Mouse (Mus musculus) kidney, postnatal 25 days (tissue): ENCODE measurements at regions not wholly inside any gene's neighbourhood (a gene's known extent, or its start where the extent isn't known, plus 50 kb on each side); places are given as distances from the start of the nearest gene placed in this dataset.

Experiments used
- DNase-seq, 2 experiments: peaks; one replicate each; pipeline ENCODE4 v3.0.0; 2021; ENCODE audit warnings: mixed read lengths in 2 of 2

- DNase-seq = no peak
Observed at GRCm38 (mm10) chr15:13765411-13765810, 591.9 kb upstream of the Cdh6 start.

- no peak for DNase-seq
Observed at GRCm38 (mm10) chr15:13764587-13764986, 591.1 kb upstream of the Cdh6 start.

GRCm38 (mm10) chr15:13746559-13746958 is 573.1 kb upstream of the Cdh6 start:
- no peak for DNase-seq

GRCm38 (mm10) chr15:13706276-13706675 is 532.8 kb upstream of the Cdh6 start:
- no peak for DNase-seq

GRCm38 (mm10) chr15:13705187-13705586 is 531.7 kb upstream of the Cdh6 start:
- no peak for DNase-seq

GRCm38 (mm10) chr15:13668193-13668592 is 494.7 kb upstream of the Cdh6 start:
- DNase-seq = no peak

GRCm38 (mm10) chr15:13667278-13667677 is 493.8 kb upstream of the Cdh6 start:
- no peak for DNase-seq

- no peak for DNase-seq
Observed at GRCm38 (mm10) chr15:13662275-13662674, 488.8 kb upstream of the Cdh6 start.

- no peak for DNase-seq
Observed at GRCm38 (mm10) chr15:13655038-13655437, 481.6 kb upstream of the Cdh6 start.

GRCm38 (mm10) chr15:13635346-13635940 is 462.0 kb upstream of the Cdh6 start:
- no peak for DNase-seq

- DNase-seq = no peak
Observed at GRCm38 (mm10) chr15:13602133-13602532, 428.7 kb upstream of the Cdh6 start.

GRCm38 (mm10) chr15:13597856-13598255 is 424.4 kb upstream of the Cdh6 start:
- DNase-seq = no peak

GRCm38 (mm10) chr15:13593823-13594222 is 420.3 kb upstream of the Cdh6 start:
- no peak for DNase-seq

- DNase-seq = no peak
Observed at GRCm38 (mm10) chr15:13590864-13591263, 417.4 kb upstream of the Cdh6 start.

GRCm38 (mm10) chr15:13583300-13583699 is 409.8 kb upstream of the Cdh6 start:
- DNase-seq = no peak

- DNase-seq = no peak
Observed at GRCm38 (mm10) chr15:13582134-13582533, 408.7 kb upstream of the Cdh6 start.

- no peak for DNase-seq
Observed at GRCm38 (mm10) chr15:13573621-13574020, 400.1 kb upstream of the Cdh6 start.

GRCm38 (mm10) chr15:13560920-13561319 is 387.4 kb upstream of the Cdh6 start:
- no peak for DNase-seq

- DNase-seq = peak in 1 of 2 experiments; percentile 33
Observed at GRCm38 (mm10) chr15:13549207-13549837, 375.8 kb upstream of the Cdh6 start.

- DNase-seq = no peak
Observed at GRCm38 (mm10) chr15:13540026-13540425, 366.6 kb upstream of the Cdh6 start.

GRCm38 (mm10) chr15:13534017-13534416 is 360.5 kb upstream of the Cdh6 start:
- no peak for DNase-seq

- DNase-seq = no peak
Observed at GRCm38 (mm10) chr15:13529960-13530359, 356.5 kb upstream of the Cdh6 start.

- no peak for DNase-seq
Observed at GRCm38 (mm10) chr15:13529050-13529449, 355.6 kb upstream of the Cdh6 start.
